Mouse (Mus musculus) retina, adult 2 months (tissue): ENCODE results near the gene Serinc4.

ENCODE experiments used
- DNase-seq: peaks from one replicate; pipeline ENCODE4 v3.0.0-alpha.2; 2012; ENCODE audit warnings: low read depth, low spot score

Serinc4 gene

GRCm38 (mm10) chr2:121396624-121397023 lies 60.0 kb downstream of the Serinc4 start:
- peak; percentile 71 for DNase-seq
